Mouse (Mus musculus) kidney, embryonic 15.5 days (tissue): ENCODE results near the gene Lrrfip1. TPM values are rescaled to one million over a fixed set of nuclear protein-coding genes. Genes with fewer than 3 reads are reported as not detected.
A peak's percentile ranks its signal among the peaks of the same experiment; 100 is the strongest.

Experiments used
- ATAC-seq: fragments of 200-750 bp; cut with Nextera tagmentation; replicated peaks from 2 replicates; pipeline ENCODE4 v1.8.0; 2017; ENCODE audit warnings: moderate TSS enrichment; ENCODE audit not compliant: low FRiP score
- H3K27ac ChIP-seq: fragments of 300-500 bp; sonication (generic); 2 replicates; pipeline ENCODE4 v1.5.1; 2015; ENCODE audit warnings: mild to moderate bottlenecking, inconsistent platforms
- H3K27me3 ChIP-seq: fragments of 300-500 bp; sonication (generic); 2 replicates; pipeline ENCODE4 v1.6.1; 2015; ENCODE audit warnings: inconsistent platforms
- H3K36me3 ChIP-seq: fragments of 300-500 bp; sonication (generic); 2 replicates; pipeline ENCODE4 v1.6.1; 2015; ENCODE audit warnings: inconsistent platforms
- H3K4me1 ChIP-seq: fragments of 300-500 bp; sonication (generic); 2 replicates; pipeline ENCODE4 v1.6.1; 2015; ENCODE audit warnings: inconsistent platforms
- H3K4me2 ChIP-seq: fragments of 300-500 bp; sonication (generic); 2 replicates; pipeline ENCODE4 v1.6.1; 2015; ENCODE audit warnings: moderate library complexity, mild to moderate bottlenecking, inconsistent platforms
- H3K4me3 ChIP-seq: fragments of 300-500 bp; sonication (generic); replicated peaks from 2 replicates; pipeline ENCODE4 v1.5.1; 2015; ENCODE audit warnings: mild to moderate bottlenecking, inconsistent platforms
- H3K9ac ChIP-seq: fragments of 300-500 bp; sonication (generic); 2 replicates; pipeline ENCODE4 v1.6.1; 2015; ENCODE audit warnings: mild to moderate bottlenecking, inconsistent platforms
- H3K9me3 ChIP-seq: fragments of 300-500 bp; sonication (generic); replicated peaks from 2 replicates; pipeline ENCODE4 v1.6.1; 2016; ENCODE audit warnings: inconsistent platforms
- WGBS: fragments of 180-500 bp; shearing (Covaris S2); methylation state at CpG from one replicate; pipeline ENCODE4 v1.1.7; 2015; ENCODE audit warnings: mixed read lengths; 5-methylcytosine and 5-hydroxymethylcytosine counted together
- polyA plus RNA-seq: library from polyadenylated mRNA; unstranded; fragments of >200 nt; fragmentation: Nextera tagmentation; extraction: Ambion mirVana; gene quantifications from 2 replicates; pipeline ENCODE4 v1.2.1, GENCODE M21; 2015

Gene Lrrfip1
- polyA plus RNA-seq, 1 experiment from 2014 or later = 43.9 TPM

- H3K4me3 ChIP-seq = no peak overlapping the region
- peak overlapping the region; percentile 30 for H3K27ac ChIP-seq
- no peak for ATAC-seq
- no peak overlapping the region for H3K9ac ChIP-seq
- no peaks in the 10 kb centered on the region for H3K9me3 ChIP-seq
- H3K4me2 ChIP-seq = no peak overlapping the region
- 29% methylated on average over 5 of the region's 5 CpGs for WGBS
- H3K27me3 ChIP-seq = no peaks in the 10 kb centered on the region
- H3K36me3 ChIP-seq = 0 out of 2 replicates have a peak, but pooled peaks cover 4% of the 10 kb centered on the region
- peaks cover 57% of the 10 kb centered on the region for H3K4me1 ChIP-seq
Observed at GRCm38 (mm10) chr1:91062363-91062762, 63.8 kb downstream of the Lrrfip1 start.

GRCm38 (mm10) chr1:91064053-91064452, 65.5 kb downstream of the Lrrfip1 start:
- ATAC-seq = no peak
- Histone ChIP-seq H3K27ac (no peak overlapping the region), H3K4me3 (no peak overlapping the region), H3K4me2 (no peak overlapping the region), H3K9me3 (no peaks in the 10 kb centered on the region), H3K9ac (no peak overlapping the region), H3K4me1 (peaks cover 51% of the 10 kb centered on the region), H3K27me3 (no peaks in the 10 kb centered on the region), H3K36me3 (0 out of 2 replicates have a peak, but pooled peaks cover 4% of the 10 kb centered on the region)
- 85% methylated on average over 2 of the region's 2 CpGs for WGBS

GRCm38 (mm10) chr1:91064903-91065525, 66.5 kb downstream of the Lrrfip1 start:
- no peak for ATAC-seq
- Histone ChIP-seq H3K9ac (no peak overlapping the region), H3K9me3 (no peaks in the 10 kb centered on the region), H3K4me2 (no peak overlapping the region), H3K27ac (no peak overlapping the region), H3K4me1 (peaks cover 49% of the 10 kb centered on the region), H3K4me3 (no peak overlapping the region), H3K27me3 (no peaks in the 10 kb centered on the region), H3K36me3 (0 out of 2 replicates have a peak, but pooled peaks cover 4% of the 10 kb centered on the region)
- 88% methylated on average over 11 of the region's 11 CpGs for WGBS

- Histone ChIP-seq H3K4me3 (no peak overlapping the region), H3K9ac (no peak overlapping the region), H3K36me3 (0 out of 2 replicates have a peak, but pooled peaks cover 4% of the 10 kb centered on the region), H3K4me1 (peaks cover 38% of the 10 kb centered on the region), H3K9me3 (no peaks in the 10 kb centered on the region), H3K4me2 (no peak overlapping the region), H3K27ac (no peak overlapping the region), H3K27me3 (no peaks in the 10 kb centered on the region)
- no peak for ATAC-seq
- WGBS = 89% methylated on average over 6 of the region's 6 CpGs
Observed at GRCm38 (mm10) chr1:91066061-91066460, 67.5 kb downstream of the Lrrfip1 start.

GRCm38 (mm10) chr1:91066599-91066998, 68.1 kb downstream of the Lrrfip1 start:
- Histone ChIP-seq H3K27me3 (no peaks in the 10 kb centered on the region), H3K4me3 (no peak overlapping the region), H3K9me3 (no peaks in the 10 kb centered on the region), H3K9ac (no peak overlapping the region), H3K4me2 (no peak overlapping the region), H3K36me3 (0 out of 2 replicates have a peak, but pooled peaks cover 4% of the 10 kb centered on the region), H3K4me1 (peaks cover 35% of the 10 kb centered on the region), H3K27ac (no peak overlapping the region)
- WGBS = 83% methylated on average over 2 of the region's 2 CpGs
- no peak for ATAC-seq

- H3K9me3 ChIP-seq = no peaks in the 10 kb centered on the region
- H3K36me3 ChIP-seq = 0 out of 2 replicates have a peak, but pooled peaks cover 4% of the 10 kb centered on the region
- H3K9ac ChIP-seq = no peak overlapping the region
- WGBS = 68% methylated on average over 6 of the region's 6 CpGs
- H3K4me2 ChIP-seq = no peak overlapping the region
- no peak overlapping the region for H3K4me3 ChIP-seq
- peaks cover 26% of the 10 kb centered on the region for H3K4me1 ChIP-seq
- H3K27ac ChIP-seq = no peak overlapping the region
- no peaks in the 10 kb centered on the region for H3K27me3 ChIP-seq
- no peak for ATAC-seq
Observed at GRCm38 (mm10) chr1:91067716-91068115, 69.2 kb downstream of the Lrrfip1 start.

- Histone ChIP-seq H3K9ac (no peak overlapping the region), H3K9me3 (no peaks in the 10 kb centered on the region), H3K4me2 (no peak overlapping the region), H3K27ac (no peak overlapping the region), H3K36me3 (0 out of 2 replicates have a peak, but pooled peaks cover 3% of the 10 kb centered on the region), H3K27me3 (no peaks in the 10 kb centered on the region), H3K4me1 (peaks cover 19% of the 10 kb centered on the region), H3K4me3 (no peak overlapping the region)
- WGBS = 75% methylated on average over 6 of the region's 6 CpGs
- ATAC-seq = no peak
Observed at GRCm38 (mm10) chr1:91069575-91069974, 71.0 kb downstream of the Lrrfip1 start.

- Histone ChIP-seq H3K4me1 (peaks cover 9% of the 10 kb centered on the region; the same call in 1 of the 2 replicates), H3K4me2 (no peak overlapping the region), H3K9ac (no peak overlapping the region), H3K9me3 (no peaks in the 10 kb centered on the region), H3K4me3 (no peak overlapping the region), H3K36me3 (no peaks in the 10 kb centered on the region), H3K27ac (no peak overlapping the region), H3K27me3 (no peaks in the 10 kb centered on the region)
- WGBS = 92% methylated on average over 8 of the region's 8 CpGs
- no peak for ATAC-seq
Observed at GRCm38 (mm10) chr1:91070547-91070946, 72.0 kb downstream of the Lrrfip1 start.

- WGBS = 79% methylated on average over 10 of the region's 10 CpGs
Observed at GRCm38 (mm10) chr1:91071671-91072290, 73.2 kb downstream of the Lrrfip1 start.

GRCm38 (mm10) chr1:91076946-91077345, 78.4 kb downstream of the Lrrfip1 start:
- ATAC-seq = peak; percentile 54; the same call in 1 of the 2 replicates
- 41% methylated on average over 8 of the region's 8 CpGs for WGBS
- peak overlapping the region; percentile 41 for H3K27ac ChIP-seq

More at GRCm38 (mm10) chr1:91071671-91072290, 73.2 kb downstream of the Lrrfip1 start:
- Histone ChIP-seq H3K4me2 (no peak overlapping the region), H3K27ac (no peak overlapping the region), H3K4me3 (no peak overlapping the region), H3K9me3 (no peaks in the 10 kb centered on the region), H3K9ac (no peak overlapping the region), H3K27me3 (no peaks in the 10 kb centered on the region), H3K36me3 (no peaks in the 10 kb centered on the region), H3K4me1 (peaks cover 15% of the 10 kb centered on the region)
- no peak for ATAC-seq

GRCm38 (mm10) chr1:91077456-91077855, 78.9 kb downstream of the Lrrfip1 start:
- Histone ChIP-seq H3K4me1 (peaks cover 35% of the 10 kb centered on the region), H3K9me3 (no peaks in the 10 kb centered on the region), H3K27me3 (no peaks in the 10 kb centered on the region), H3K9ac (no peak overlapping the region), H3K27ac (peak overlapping the region; percentile 41), H3K4me2 (no peak overlapping the region), H3K4me3 (no peak overlapping the region), H3K36me3 (no peaks in the 10 kb centered on the region)
- WGBS = 84% methylated on average over 9 of the region's 9 CpGs
- ATAC-seq = 0 out of 2 replicates have a peak, but pooled peaks have one; percentile 3

More at GRCm38 (mm10) chr1:91076946-91077345, 78.4 kb downstream of the Lrrfip1 start:
- no peaks in the 10 kb centered on the region for H3K36me3 ChIP-seq
- no peaks in the 10 kb centered on the region for H3K9me3 ChIP-seq
- H3K4me2 ChIP-seq = no peak overlapping the region
- no peaks in the 10 kb centered on the region for H3K27me3 ChIP-seq
- H3K4me3 ChIP-seq = no peak overlapping the region
- peaks cover 35% of the 10 kb centered on the region for H3K4me1 ChIP-seq
- H3K9ac ChIP-seq = no peak overlapping the region

- ATAC-seq = no peak
- Histone ChIP-seq H3K4me3 (no peak overlapping the region), H3K36me3 (no peaks in the 10 kb centered on the region), H3K9ac (no peak overlapping the region), H3K4me1 (peaks cover 35% of the 10 kb centered on the region), H3K9me3 (no peaks in the 10 kb centered on the region), H3K27me3 (no peaks in the 10 kb centered on the region), H3K27ac (no peak overlapping the region), H3K4me2 (no peak overlapping the region)
- 73% methylated on average over 8 of the region's 8 CpGs for WGBS
Observed at GRCm38 (mm10) chr1:91077980-91078379, 79.4 kb downstream of the Lrrfip1 start.
